Mouse (Mus musculus): ENCODE measurements around the gene Ap5s1. TPM values are rescaled to one million over a fixed set of nuclear protein-coding genes. Genes with fewer than 3 reads are reported as not detected.
"Not testable (repeated sequence)": the region's sequence is repeated elsewhere in the genome, so short reads cannot be mapped to it uniquely, and the experiment has no call there.

Ap5s1 gene
- polyA plus RNA-seq, 1 experiment from 2014 or later = 29.1 TPM

- H3K36me3 ChIP-seq = peaks cover 25% of the 10 kb centered on the region
- peak overlapping the region; percentile 62 for H3K9ac ChIP-seq
- peak overlapping the region; percentile 90 for H3K27ac ChIP-seq
- peak; percentile 98 for ATAC-seq (ENCODE audit: low FRiP score)
- H3K4me1 ChIP-seq = peaks cover 12% of the 10 kb centered on the region
- peak overlapping the region; percentile 62 for H3K4me2 ChIP-seq (replicated peaks)
- H3K27me3 ChIP-seq = no peaks in the 10 kb centered on the region
- H3K4me3 ChIP-seq = peak overlapping the region; percentile 46
- WGBS = 2% methylated on average over 50 of the region's 50 CpGs
- H3K9me3 ChIP-seq (replicated peaks) = no peaks in the 10 kb centered on the region
These were observed 3.3 kb downstream of the Ap5s1 start for GRCm38 (mm10) chr2:131209969-131210792.

- peak overlapping the region; percentile 46 for H3K4me3 ChIP-seq
- H3K4me2 ChIP-seq (replicated peaks) = peak overlapping the region; percentile 62
- 66% methylated on average over 9 of the region's 9 CpGs for WGBS
- no peak for ATAC-seq (ENCODE audit: low FRiP score)
- H3K9me3 ChIP-seq (replicated peaks) = no peaks in the 10 kb centered on the region
- peaks cover 25% of the 10 kb centered on the region for H3K36me3 ChIP-seq
- peak overlapping the region; percentile 62 for H3K9ac ChIP-seq
- H3K27ac ChIP-seq = 0 out of 2 replicates have a peak overlapping the region, but pooled peaks have one; percentile 17
- peaks cover 12% of the 10 kb centered on the region for H3K4me1 ChIP-seq
- H3K27me3 ChIP-seq = no peaks in the 10 kb centered on the region
These were observed 4.2 kb downstream of the Ap5s1 start for GRCm38 (mm10) chr2:131211026-131211615.

- H3K4me2 ChIP-seq (replicated peaks) = no peak overlapping the region
- peaks cover 12% of the 10 kb centered on the region for H3K4me1 ChIP-seq
- no peak for ATAC-seq (ENCODE audit: low FRiP score)
- H3K9ac ChIP-seq = no peak overlapping the region
- no peak overlapping the region for H3K4me3 ChIP-seq
- peaks cover 25% of the 10 kb centered on the region for H3K36me3 ChIP-seq
- 84% methylated on average over 7 of the region's 7 CpGs for WGBS
- no peaks in the 10 kb centered on the region for H3K27me3 ChIP-seq
- no peaks in the 10 kb centered on the region for H3K9me3 ChIP-seq (replicated peaks)
- no peak overlapping the region for H3K27ac ChIP-seq
These were observed 6.9 kb downstream of the Ap5s1 start for GRCm38 (mm10) chr2:131213773-131214172.

GRCm38 (mm10) chr2:131215941-131216858 lies 9.3 kb downstream of the Ap5s1 start:
- ATAC-seq (ENCODE audit: low FRiP score) = no peak
- peaks cover 25% of the 10 kb centered on the region for H3K36me3 ChIP-seq
- no peak overlapping the region for H3K4me3 ChIP-seq
- H3K9me3 ChIP-seq (replicated peaks) = no peaks in the 10 kb centered on the region
- H3K4me2 ChIP-seq (replicated peaks) = no peak overlapping the region
- WGBS = 91% methylated on average over 7 of the region's 7 CpGs
- H3K4me1 ChIP-seq = peaks cover 2% of the 10 kb centered on the region
- no peaks in the 10 kb centered on the region for H3K27me3 ChIP-seq
- H3K27ac ChIP-seq = no peak overlapping the region
- no peak overlapping the region for H3K9ac ChIP-seq

GRCm38 (mm10) chr2:131220030-131220429 lies 13.2 kb downstream of the Ap5s1 start:
- no peaks in the 10 kb centered on the region for H3K9me3 ChIP-seq (replicated peaks)
- no peak for ATAC-seq (ENCODE audit: low FRiP score)

GRCm38 (mm10) chr2:131221853-131222515 lies 15.1 kb downstream of the Ap5s1 start:
- no peak overlapping the region for H3K4me3 ChIP-seq
- H3K4me2 ChIP-seq (replicated peaks) = no peak overlapping the region
- no peak overlapping the region for H3K27ac ChIP-seq
- H3K27me3 ChIP-seq = no peaks in the 10 kb centered on the region
- 74% methylated on average over 3 of the region's 3 CpGs for WGBS
- no peaks in the 10 kb centered on the region for H3K9me3 ChIP-seq (replicated peaks)
- no peaks in the 10 kb centered on the region for H3K4me1 ChIP-seq
- H3K36me3 ChIP-seq = no peaks in the 10 kb centered on the region
- no peak overlapping the region for H3K9ac ChIP-seq
- no peak for ATAC-seq (ENCODE audit: low FRiP score)

More at GRCm38 (mm10) chr2:131220030-131220429, 13.2 kb downstream of the Ap5s1 start:
- no peaks in the 10 kb centered on the region for H3K36me3 ChIP-seq
- H3K27ac ChIP-seq = no peak overlapping the region
- no peak overlapping the region for H3K9ac ChIP-seq
- no peak overlapping the region for H3K4me3 ChIP-seq
- 79% methylated on average over 4 of the region's 4 CpGs for WGBS
- H3K27me3 ChIP-seq = no peaks in the 10 kb centered on the region
- no peaks in the 10 kb centered on the region for H3K4me1 ChIP-seq
- H3K4me2 ChIP-seq (replicated peaks) = no peak overlapping the region

- Histone ChIP-seq H3K36me3 (no peaks in the 10 kb centered on the region), H3K9ac (no peak overlapping the region), H3K4me2 (replicated peaks) (no peak overlapping the region), H3K27ac (no peak overlapping the region), H3K27me3 (no peaks in the 10 kb centered on the region), H3K9me3 (replicated peaks) (no peaks in the 10 kb centered on the region), H3K4me1 (no peaks in the 10 kb centered on the region), H3K4me3 (no peak overlapping the region)
- ATAC-seq (ENCODE audit: low FRiP score) = no peak
- WGBS = 61% methylated on average over 5 of the region's 5 CpGs
These were observed 15.7 kb downstream of the Ap5s1 start for GRCm38 (mm10) chr2:131222562-131222961.

GRCm38 (mm10) chr2:131223569-131223968 lies 16.7 kb downstream of the Ap5s1 start:
- H3K4me2 ChIP-seq (replicated peaks) = no peak overlapping the region
- H3K27me3 ChIP-seq = no peaks in the 10 kb centered on the region
- H3K9me3 ChIP-seq (replicated peaks) = no peaks in the 10 kb centered on the region
- H3K9ac ChIP-seq = no peak overlapping the region
- no peak overlapping the region for H3K4me3 ChIP-seq
- H3K36me3 ChIP-seq = no peaks in the 10 kb centered on the region
- ATAC-seq (ENCODE audit: low FRiP score) = no peak
- WGBS = 62% methylated on average over 1 of the region's 1 CpGs
- H3K4me1 ChIP-seq = no peaks in the 10 kb centered on the region
- H3K27ac ChIP-seq = no peak overlapping the region

GRCm38 (mm10) chr2:131225178-131225577 lies 18.3 kb downstream of the Ap5s1 start:
- Histone ChIP-seq H3K9ac (no peak overlapping the region), H3K9me3 (replicated peaks) (no peaks in the 10 kb centered on the region), H3K27ac (no peak overlapping the region), H3K4me2 (replicated peaks) (no peak overlapping the region), H3K4me3 (no peak overlapping the region), H3K4me1 (no peaks in the 10 kb centered on the region), H3K36me3 (no peaks in the 10 kb centered on the region), H3K27me3 (no peaks in the 10 kb centered on the region)
- WGBS = 81% methylated on average over 6 of the region's 6 CpGs
- ATAC-seq (ENCODE audit: low FRiP score) = no peak

- not testable (repeated sequence) for H3K4me2 ChIP-seq (replicated peaks); H3K36me3 ChIP-seq; H3K27me3 ChIP-seq; H3K4me3 ChIP-seq; H3K4me1 ChIP-seq; ATAC-seq (ENCODE audit: low FRiP score); H3K9me3 ChIP-seq (replicated peaks); H3K9ac ChIP-seq; H3K27ac ChIP-seq
- WGBS = 79% methylated on average over 2 of the region's 2 CpGs
These were observed 19.8 kb downstream of the Ap5s1 start for GRCm38 (mm10) chr2:131226669-131227068.

GRCm38 (mm10) chr2:131227243-131227642 lies 20.4 kb downstream of the Ap5s1 start:
- H3K36me3 ChIP-seq = no peaks in the 10 kb centered on the region
- H3K9ac ChIP-seq = no peak overlapping the region
- no peak overlapping the region for H3K27ac ChIP-seq
- 93% methylated on average over 3 of the region's 3 CpGs for WGBS
- H3K4me1 ChIP-seq = no peaks in the 10 kb centered on the region
- no peaks in the 10 kb centered on the region for H3K9me3 ChIP-seq (replicated peaks)
- no peak overlapping the region for H3K4me2 ChIP-seq (replicated peaks)
- H3K27me3 ChIP-seq = no peaks in the 10 kb centered on the region
- ATAC-seq (ENCODE audit: low FRiP score) = no peak
- H3K4me3 ChIP-seq = no peak overlapping the region

GRCm38 (mm10) chr2:131232558-131232957 lies 25.7 kb downstream of the Ap5s1 start:
- no peak overlapping the region for H3K4me3 ChIP-seq
- no peak overlapping the region for H3K9ac ChIP-seq
- WGBS = 93% methylated on average over 2 of the region's 2 CpGs
- H3K27ac ChIP-seq = no peak overlapping the region
- H3K27me3 ChIP-seq = no peaks in the 10 kb centered on the region
- no peak for ATAC-seq (ENCODE audit: low FRiP score)
- H3K4me2 ChIP-seq (replicated peaks) = no peak overlapping the region
- no peaks in the 10 kb centered on the region for H3K9me3 ChIP-seq (replicated peaks)
- peaks cover 17% of the 10 kb centered on the region for H3K4me1 ChIP-seq
- H3K36me3 ChIP-seq = no peaks in the 10 kb centered on the region
